Mouse (Mus musculus) testis, adult 2 months (tissue): ENCODE data around the gene Lhpp.

Experiments used
- CTCF ChIP-seq: fragments of 200-500 bp; IDR thresholded peaks from 2 replicates; pipeline ENCODE4 v1.5.1; 2012; ENCODE audit warnings: low read depth, mild to moderate bottlenecking, inconsistent platforms, low read length, moderate library complexity; ENCODE audit not compliant: control insufficient read depth, insufficient read depth, insufficient replicate concordance
- POLR2A ChIP-seq: fragments of 200-500 bp; IDR thresholded peaks from 2 replicates; pipeline ENCODE4 v1.6.1; 2012; ENCODE audit warnings: low read depth, mild to moderate bottlenecking, inconsistent platforms, low read length, moderate library complexity; ENCODE audit not compliant: control insufficient read depth

- TF ChIP-seq CTCF (no peak), POLR2A (no peak)
Measured at GRCm38 (mm10) chr7:132572738-132573137, 37.7 kb upstream of the Lhpp start.
